Mouse (Mus musculus) 3T3-L1 (cell line): ENCODE measurements at regions not wholly inside any gene's neighbourhood (a gene's known extent, or its start where the extent isn't known, plus 50 kb on each side); places are given as distances from the start of the nearest gene placed in this dataset.
"Not testable (repeated sequence)": the region's sequence is repeated elsewhere in the genome, so short reads cannot be mapped to it uniquely, and the experiment has no call there.

Experiments
- DNase-seq: peaks from one replicate; pipeline ENCODE4 v3.0.0-alpha.2; 2015; ENCODE audit warnings: low read depth, low spot score

GRCm38 (mm10) chr10:119146342-119146741 is 93.5 kb downstream of the Cand1 start:
- DNase-seq = no peak

GRCm38 (mm10) chr10:119142866-119143265 is 97.0 kb downstream of the Cand1 start:
- no peak for DNase-seq

GRCm38 (mm10) chr10:119142307-119142706 is 97.5 kb downstream of the Cand1 start:
- no peak for DNase-seq

- no peak for DNase-seq
Measured at GRCm38 (mm10) chr10:119138237-119138636, 101.6 kb downstream of the Cand1 start.

GRCm38 (mm10) chr10:119135489-119135924 is 104.3 kb downstream of the Cand1 start:
- DNase-seq = no peak

GRCm38 (mm10) chr10:119134797-119135488 is 104.9 kb downstream of the Cand1 start:
- no peak for DNase-seq

GRCm38 (mm10) chr10:119131977-119132376 is 107.9 kb downstream of the Cand1 start:
- no peak for DNase-seq

GRCm38 (mm10) chr10:119130676-119131075 is 109.2 kb downstream of the Cand1 start:
- no peak for DNase-seq

GRCm38 (mm10) chr10:119128035-119128434 is 111.8 kb downstream of the Cand1 start:
- DNase-seq = no peak

- no peak for DNase-seq
Measured at GRCm38 (mm10) chr10:119123517-119123916, 116.3 kb downstream of the Cand1 start.

GRCm38 (mm10) chr10:119122347-119122746 is 117.5 kb downstream of the Cand1 start:
- DNase-seq = no peak

- no peak for DNase-seq
Measured at GRCm38 (mm10) chr10:119121575-119121974, 118.3 kb downstream of the Cand1 start.

GRCm38 (mm10) chr10:119116843-119117390 is 122.9 kb downstream of the Cand1 start:
- DNase-seq = peak; percentile 18

GRCm38 (mm10) chr10:119115200-119115599 is 124.7 kb downstream of the Cand1 start:
- DNase-seq = not testable (repeated sequence)

GRCm38 (mm10) chr10:119114653-119115052 is 125.2 kb downstream of the Cand1 start:
- no peak for DNase-seq

GRCm38 (mm10) chr10:119111886-119112285 is 128.0 kb downstream of the Cand1 start:
- DNase-seq = peak; percentile 53

- peak; percentile 9 for DNase-seq
Measured at GRCm38 (mm10) chr10:119111409-119111808, 128.4 kb downstream of the Cand1 start.

GRCm38 (mm10) chr10:119110614-119111013 is 129.2 kb downstream of the Cand1 start:
- DNase-seq = no peak

GRCm38 (mm10) chr10:119109207-119109606 is 130.6 kb downstream of the Cand1 start:
- DNase-seq = no peak

- no peak for DNase-seq
Measured at GRCm38 (mm10) chr10:119107728-119108127, 132.1 kb downstream of the Cand1 start.

GRCm38 (mm10) chr10:119106105-119106504 is 133.8 kb downstream of the Cand1 start:
- no peak for DNase-seq

- no peak for DNase-seq
Measured at GRCm38 (mm10) chr10:119105279-119105881, 134.5 kb downstream of the Cand1 start.

GRCm38 (mm10) chr10:119100511-119100910 is 139.3 kb downstream of the Cand1 start:
- no peak for DNase-seq
